Mouse (Mus musculus) megakaryocyte, embryonic 14.5 days (primary cell): ENCODE data around the gene Inafm2.

Source experiments
- FLI1 ChIP-seq: IDR thresholded peaks from 2 replicates; pipeline ENCODE4 v1.6.1; 2012; ENCODE audit warnings: low read length, inconsistent platforms, mixed read lengths
- GATA1 ChIP-seq: IDR thresholded peaks from 3 replicates; pipeline ENCODE4 v1.6.1; 2012; ENCODE audit warnings: mixed read lengths, low read length, inconsistent platforms, borderline replicate concordance

GRCm38 (mm10) chr2:118709655-118710221, 35.8 kb upstream of the Inafm2 start:
- no peak for TF ChIP-seq GATA1
- no peak for TF ChIP-seq FLI1
